Mouse (Mus musculus) megakaryocyte, embryonic 14.5 days (primary cell): ENCODE data around the gene Mogs. TPM values are rescaled to one million over a fixed set of nuclear protein-coding genes. Genes with fewer than 3 reads are reported as not detected.

Experiments used
- H3K27me3 ChIP-seq: replicated peaks from 2 replicates; pipeline ENCODE3; 2012; ENCODE audit warnings: inconsistent platforms
- H3K36me3 ChIP-seq: replicated peaks from 2 replicates; pipeline ENCODE3; 2012; ENCODE audit warnings: low read length, inconsistent platforms, mixed read lengths
- H3K4me1 ChIP-seq: 2 replicates; pipeline ENCODE4 v1.6.1; 2012; ENCODE audit warnings: inconsistent platforms
- H3K4me3 ChIP-seq: replicated peaks from 2 replicates; pipeline ENCODE3; 2012; ENCODE audit warnings: moderate library complexity, mild to moderate bottlenecking, inconsistent platforms
- H3K9me3 ChIP-seq: 2 replicates; pipeline ENCODE4 v1.6.1; 2012; ENCODE audit warnings: inconsistent platforms
- FLI1 ChIP-seq: IDR thresholded peaks from 2 replicates; pipeline ENCODE4 v1.6.1; 2012; ENCODE audit warnings: low read length, inconsistent platforms, mixed read lengths
- GATA1 ChIP-seq: IDR thresholded peaks from 3 replicates; pipeline ENCODE4 v1.6.1; 2012; ENCODE audit warnings: mixed read lengths, low read length, inconsistent platforms, borderline replicate concordance
- polyA plus RNA-seq: library from polyadenylated mRNA; stranded (reverse); fragments of >175 nt; gene quantifications from 2 replicates; pipeline ENCODE4 v1.2.3, GENCODE M21; 2012; ENCODE audit warnings: low replicate concordance; ENCODE audit not compliant: insufficient read depth

Gene Mogs
- polyA plus RNA-seq, 1 experiment = 76.1 TPM

- peak within 1 kb of the TSS; percentile 99 for H3K4me3 ChIP-seq
- H3K4me1 ChIP-seq = peaks cover 23% of the 10 kb centered on the region
- H3K9me3 ChIP-seq = no peaks in the 10 kb centered on the region
- peaks cover 30% of the 10 kb centered on the region for H3K36me3 ChIP-seq
- TF ChIP-seq FLI1 (no peak), GATA1 (no peak)
- H3K27me3 ChIP-seq = peaks cover 32% of the 10 kb centered on the region
Observed at GRCm38 (mm10) chr6:83077630-83078323, 37.5 kb upstream of the Mogs start, which contains the start of gene Pcgf1. Gene Pcgf1, plus strand, starts transcription at chr6:83077869.

GRCm38 (mm10) chr6:83078324-83078858 is 36.9 kb upstream of the Mogs start:
- peak overlapping the region; percentile 99 for H3K4me3 ChIP-seq
- TF ChIP-seq FLI1 (peak; percentile 63), GATA1 (peak; percentile 88)
- no peaks in the 10 kb centered on the region for H3K9me3 ChIP-seq
- peaks cover 32% of the 10 kb centered on the region for H3K36me3 ChIP-seq
- H3K4me1 ChIP-seq = peaks cover 23% of the 10 kb centered on the region
- peaks cover 31% of the 10 kb centered on the region for H3K27me3 ChIP-seq

- Histone ChIP-seq H3K36me3 (peaks cover 32% of the 10 kb centered on the region), H3K4me3 (no peak overlapping the region), H3K9me3 (no peaks in the 10 kb centered on the region), H3K4me1 (peaks cover 28% of the 10 kb centered on the region), H3K27me3 (peaks cover 34% of the 10 kb centered on the region)
- TF ChIP-seq GATA1 = no peak
Observed at GRCm38 (mm10) chr6:83080210-83080609, 35.1 kb upstream of the Mogs start.

- TF ChIP-seq FLI1 (no peak), GATA1 (no peak)
- peaks cover 45% of the 10 kb centered on the region for H3K4me1 ChIP-seq
- peaks cover 32% of the 10 kb centered on the region for H3K36me3 ChIP-seq
- peaks cover 56% of the 10 kb centered on the region for H3K27me3 ChIP-seq
- H3K9me3 ChIP-seq = no peaks in the 10 kb centered on the region
- H3K4me3 ChIP-seq = no peak overlapping the region
Observed at GRCm38 (mm10) chr6:83083497-83083896, 31.8 kb upstream of the Mogs start.

DNA sequence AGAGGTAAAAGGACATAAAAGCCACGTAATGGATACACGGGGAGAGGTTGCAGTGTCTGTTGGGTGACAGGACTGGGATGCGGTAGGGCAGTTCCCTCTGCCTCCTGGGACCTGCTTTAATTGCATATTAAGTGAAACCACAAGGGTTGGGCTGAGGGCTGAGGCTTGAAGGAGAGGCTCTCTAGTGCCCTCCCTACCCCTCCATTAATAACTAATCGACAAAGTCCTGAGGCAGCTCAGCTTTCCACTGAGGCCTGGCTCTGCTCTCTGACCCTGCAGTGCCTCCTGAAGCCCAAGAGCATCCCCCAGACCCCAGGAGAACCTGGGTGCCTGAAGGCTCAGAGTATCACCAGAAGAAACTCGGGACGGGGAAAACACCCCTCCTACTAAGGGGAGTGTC is 30.8 kb upstream of the Mogs start:
- peaks cover 62% of the 10 kb centered on the region for H3K27me3 ChIP-seq
- no peak for TF ChIP-seq FLI1
- no peak for TF ChIP-seq GATA1
- peaks cover 32% of the 10 kb centered on the region for H3K36me3 ChIP-seq
- no peak overlapping the region for H3K4me3 ChIP-seq
- H3K4me1 ChIP-seq = peaks cover 37% of the 10 kb centered on the region
- H3K9me3 ChIP-seq = no peaks in the 10 kb centered on the region

- H3K4me3 ChIP-seq = peak within 1 kb of the TSS; percentile 89
- TF ChIP-seq FLI1 (no peak), GATA1 (no peak)
- H3K4me1 ChIP-seq = peaks cover 31% of the 10 kb centered on the region
- H3K36me3 ChIP-seq = peaks cover 13% of the 10 kb centered on the region
- no peaks in the 10 kb centered on the region for H3K9me3 ChIP-seq
- H3K27me3 ChIP-seq = peaks cover 78% of the 10 kb centered on the region
Observed at GRCm38 (mm10) chr6:83086121-83087035, 28.9 kb upstream of the Mogs start, which contains the start of gene Lbx2. Gene Lbx2, plus strand, starts transcription at chr6:83086367.

GRCm38 (mm10) chr6:83087205-83087925 is 27.9 kb upstream of the Mogs start:
- H3K9me3 ChIP-seq = no peaks in the 10 kb centered on the region
- TF ChIP-seq GATA1 (no peak), FLI1 (no peak)
- H3K4me1 ChIP-seq = peaks cover 32% of the 10 kb centered on the region
- peak overlapping the region; percentile 89 for H3K4me3 ChIP-seq
- H3K27me3 ChIP-seq = peaks cover 78% of the 10 kb centered on the region
- H3K36me3 ChIP-seq = peaks cover 6% of the 10 kb centered on the region

DNA sequence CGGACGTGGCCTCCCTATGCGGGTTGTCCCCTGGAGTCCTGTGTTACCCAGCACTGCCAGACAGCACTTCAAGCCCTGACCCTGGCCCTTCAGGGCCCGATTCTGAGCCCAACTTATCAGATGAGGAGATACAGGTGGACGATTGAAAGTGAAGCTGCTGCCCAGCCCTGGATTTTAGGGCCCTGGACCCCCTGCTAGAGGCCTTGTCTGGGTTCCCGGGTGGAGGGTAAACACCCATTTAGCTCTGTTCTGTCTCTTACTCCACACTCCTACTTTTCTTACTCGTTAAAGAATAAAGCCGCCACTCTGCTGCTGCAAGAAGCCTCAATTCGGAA is 27.4 kb upstream of the Mogs start:
- no peak for TF ChIP-seq GATA1
- TF ChIP-seq FLI1 = no peak
- Histone ChIP-seq H3K36me3 (peaks cover under 1% of the 10 kb centered on the region), H3K27me3 (peaks cover 79% of the 10 kb centered on the region), H3K9me3 (no peaks in the 10 kb centered on the region), H3K4me3 (peak overlapping the region; percentile 89), H3K4me1 (peaks cover 38% of the 10 kb centered on the region)

GRCm38 (mm10) chr6:83092416-83093127 is 22.7 kb upstream of the Mogs start:
- Histone ChIP-seq H3K27me3 (peaks cover 49% of the 10 kb centered on the region), H3K9me3 (peaks cover 7% of the 10 kb centered on the region), H3K36me3 (no peaks in the 10 kb centered on the region), H3K4me1 (peaks cover 29% of the 10 kb centered on the region), H3K4me3 (peak overlapping the region; percentile 29)
- TF ChIP-seq FLI1 (no peak), GATA1 (no peak)
